Mouse (Mus musculus) testis, adult 2 months (tissue): ENCODE results near the gene Kif2c.

Source experiments
- CTCF ChIP-seq: fragments of 200-500 bp; IDR thresholded peaks from 2 replicates; pipeline ENCODE4 v1.5.1; 2012; ENCODE audit warnings: low read depth, mild to moderate bottlenecking, inconsistent platforms, low read length, moderate library complexity; ENCODE audit not compliant: control insufficient read depth, insufficient read depth, insufficient replicate concordance
- POLR2A ChIP-seq: fragments of 200-500 bp; IDR thresholded peaks from 2 replicates; pipeline ENCODE4 v1.6.1; 2012; ENCODE audit warnings: low read depth, mild to moderate bottlenecking, inconsistent platforms, low read length, moderate library complexity; ENCODE audit not compliant: control insufficient read depth

DNA sequence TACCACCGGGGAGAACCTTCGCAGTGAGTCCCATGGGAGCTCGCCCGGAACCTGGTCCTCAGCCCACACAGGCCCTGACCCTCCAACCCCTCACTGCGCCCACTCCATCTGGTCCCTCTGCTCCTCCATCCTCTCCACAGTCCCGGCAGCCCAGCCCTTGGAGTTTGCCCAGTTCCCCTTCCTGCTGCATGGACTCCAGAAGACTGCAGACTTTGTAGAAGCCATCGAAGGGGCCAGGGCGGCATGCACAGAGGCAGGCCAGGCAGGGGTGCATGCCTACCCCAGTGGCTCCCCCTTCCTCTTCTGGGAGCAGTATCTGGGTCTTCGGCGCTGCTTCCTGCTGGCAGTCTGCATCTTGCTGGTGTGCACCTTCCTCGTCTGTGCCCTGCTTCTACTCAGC, 71.5 kb downstream of the Kif2c start:
- TF ChIP-seq CTCF (no peak), POLR2A (no peak)
